Mouse (Mus musculus): Measurements from ENCODE around the gene Gm49368. TPM values are rescaled to one million over a fixed set of nuclear protein-coding genes. Genes with fewer than 3 reads are reported as not detected.
"Not testable (repeated sequence)": the region's sequence is repeated elsewhere in the genome, so short reads cannot be mapped to it uniquely, and the experiment has no call there.

The Gm49368 gene
- polyA plus RNA-seq (2015; fragmentation: Nextera tagmentation; extraction: Ambion mirVana): 0.27 TPM in 1 of 2 replicates, not detected in the other

DNA sequence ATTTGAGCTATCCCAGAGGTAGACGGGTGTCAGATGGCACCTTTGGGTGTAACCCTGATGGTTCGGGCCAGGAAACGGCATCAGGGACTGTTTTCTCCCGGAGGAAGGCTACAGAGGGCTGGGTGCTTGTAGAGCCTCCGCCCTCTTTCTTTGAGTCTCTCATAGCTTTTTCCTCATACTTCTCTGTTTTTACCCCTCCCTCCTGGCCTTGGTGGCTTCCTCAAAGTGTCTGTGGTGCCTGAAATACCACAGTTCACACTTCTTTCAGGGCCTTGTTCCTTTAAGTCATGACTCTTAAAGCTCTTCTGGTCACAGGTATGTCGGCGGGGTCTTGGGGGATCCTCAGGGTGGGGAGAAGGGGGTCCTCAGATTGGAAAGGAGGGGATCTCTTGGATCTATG lies at the start of gene Gm49368, which contains the start of gene Itgam:
Gm49368 (plus strand) TSS at position 228 of the 400 bp plus-strand sequence.
Itgam (plus strand) TSS at position 185 of the 400 bp plus-strand sequence.
- H3K36me3 ChIP-seq (ENCODE audit: control insufficient read depth, insufficient read depth): no peaks in the 10 kb centered on the region
- 30% methylated on average over 7 of the region's 7 CpGs for WGBS (ENCODE audit: insufficient replicate concordance)
- H3K4me2 ChIP-seq (ENCODE audit: low read depth, low read length): no peak within 1 kb of the TSS
- no peaks in the 10 kb centered on the region for H3K9me3 ChIP-seq (replicated peaks; ENCODE audit: control insufficient read depth, low read length)
- H3K27ac ChIP-seq (ENCODE audit: low read length): peak within 1 kb of the TSS; percentile 12; the same call in 1 of the 2 replicates
- H3K27me3 ChIP-seq (ENCODE audit: control insufficient read depth, insufficient read depth, low read depth, low read length): no peaks in the 10 kb centered on the region
- no peak for ATAC-seq (ENCODE audit: low read depth)
- peak within 1 kb of the TSS; percentile 7 for H3K4me3 ChIP-seq (ENCODE audit: low read depth, low read length)
- H3K4me1 ChIP-seq (ENCODE audit: control insufficient read depth, low read depth, low read length): no peaks in the 10 kb centered on the region
- H3K9ac ChIP-seq (ENCODE audit: low read depth, low read length): no peak within 1 kb of the TSS

GRCm38 (mm10) chr7:128013116-128013515 lies 49.4 kb upstream of the Gm49368 start:
- H3K9ac ChIP-seq (ENCODE audit: low read depth, low read length): no peak overlapping the region
- ATAC-seq (ENCODE audit: low read depth): no peak
- 74% methylated on average over 13 of the region's 13 CpGs for WGBS (ENCODE audit: insufficient replicate concordance)
- H3K27me3 ChIP-seq (ENCODE audit: control insufficient read depth, insufficient read depth, low read depth, low read length): no peaks in the 10 kb centered on the region
- H3K27ac ChIP-seq (ENCODE audit: low read length): no peak overlapping the region
- no peaks in the 10 kb centered on the region for H3K4me1 ChIP-seq (ENCODE audit: control insufficient read depth, low read depth, low read length)
- H3K4me2 ChIP-seq (ENCODE audit: low read depth, low read length): no peak overlapping the region
- H3K4me3 ChIP-seq (ENCODE audit: low read depth, low read length): no peak overlapping the region
- no peaks in the 10 kb centered on the region for H3K36me3 ChIP-seq (ENCODE audit: control insufficient read depth, insufficient read depth)
- no peaks in the 10 kb centered on the region for H3K9me3 ChIP-seq (replicated peaks; ENCODE audit: control insufficient read depth, low read length)

- not testable (repeated sequence) for H3K27me3 ChIP-seq (ENCODE audit: control insufficient read depth, insufficient read depth, low read depth, low read length); H3K9me3 ChIP-seq (replicated peaks; ENCODE audit: control insufficient read depth, low read length); H3K4me1 ChIP-seq (ENCODE audit: control insufficient read depth, low read depth, low read length); H3K36me3 ChIP-seq (ENCODE audit: control insufficient read depth, insufficient read depth); H3K4me3 ChIP-seq (ENCODE audit: low read depth, low read length); ATAC-seq (ENCODE audit: low read depth); H3K27ac ChIP-seq (ENCODE audit: low read length); H3K9ac ChIP-seq (ENCODE audit: low read depth, low read length); H3K4me2 ChIP-seq (ENCODE audit: low read depth, low read length)
- 51% methylated on average over 5 of the region's 5 CpGs for WGBS (ENCODE audit: insufficient replicate concordance)
Measured at GRCm38 (mm10) chr7:128016134-128016533, 46.3 kb upstream of the Gm49368 start.

- no peak for ATAC-seq (ENCODE audit: low read depth)
- no peak overlapping the region for H3K27ac ChIP-seq (ENCODE audit: low read length)
- H3K4me2 ChIP-seq (ENCODE audit: low read depth, low read length): no peak overlapping the region
- no peak overlapping the region for H3K9ac ChIP-seq (ENCODE audit: low read depth, low read length)
- no peaks in the 10 kb centered on the region for H3K27me3 ChIP-seq (ENCODE audit: control insufficient read depth, insufficient read depth, low read depth, low read length)
- no peaks in the 10 kb centered on the region for H3K9me3 ChIP-seq (replicated peaks; ENCODE audit: control insufficient read depth, low read length)
- no peaks in the 10 kb centered on the region for H3K36me3 ChIP-seq (ENCODE audit: control insufficient read depth, insufficient read depth)
- no peak overlapping the region for H3K4me3 ChIP-seq (ENCODE audit: low read depth, low read length)
- no peaks in the 10 kb centered on the region for H3K4me1 ChIP-seq (ENCODE audit: control insufficient read depth, low read depth, low read length)
- WGBS (ENCODE audit: insufficient replicate concordance): 72% methylated on average over 6 of the region's 6 CpGs
Measured at GRCm38 (mm10) chr7:128016650-128017049, 45.8 kb upstream of the Gm49368 start.

GRCm38 (mm10) chr7:128018275-128018674 lies 44.2 kb upstream of the Gm49368 start:
- H3K36me3 ChIP-seq (ENCODE audit: control insufficient read depth, insufficient read depth): no peaks in the 10 kb centered on the region
- 43% methylated on average over 3 of the region's 3 CpGs for WGBS (ENCODE audit: insufficient replicate concordance)
- no peaks in the 10 kb centered on the region for H3K27me3 ChIP-seq (ENCODE audit: control insufficient read depth, insufficient read depth, low read depth, low read length)
- H3K9ac ChIP-seq (ENCODE audit: low read depth, low read length): no peak overlapping the region
- no peaks in the 10 kb centered on the region for H3K9me3 ChIP-seq (replicated peaks; ENCODE audit: control insufficient read depth, low read length)
- ATAC-seq (ENCODE audit: low read depth): no peak
- no peak overlapping the region for H3K4me3 ChIP-seq (ENCODE audit: low read depth, low read length)
- no peak overlapping the region for H3K27ac ChIP-seq (ENCODE audit: low read length)
- no peaks in the 10 kb centered on the region for H3K4me1 ChIP-seq (ENCODE audit: control insufficient read depth, low read depth, low read length)
- H3K4me2 ChIP-seq (ENCODE audit: low read depth, low read length): no peak overlapping the region

GRCm38 (mm10) chr7:128019187-128019586 lies 43.3 kb upstream of the Gm49368 start:
- no peak overlapping the region for H3K27ac ChIP-seq (ENCODE audit: low read length)
- H3K4me2 ChIP-seq (ENCODE audit: low read depth, low read length): no peak overlapping the region
- no peak for ATAC-seq (ENCODE audit: low read depth)
- no peaks in the 10 kb centered on the region for H3K9me3 ChIP-seq (replicated peaks; ENCODE audit: control insufficient read depth, low read length)
- H3K4me1 ChIP-seq (ENCODE audit: control insufficient read depth, low read depth, low read length): no peaks in the 10 kb centered on the region
- H3K9ac ChIP-seq (ENCODE audit: low read depth, low read length): no peak overlapping the region
- no peaks in the 10 kb centered on the region for H3K27me3 ChIP-seq (ENCODE audit: control insufficient read depth, insufficient read depth, low read depth, low read length)
- H3K4me3 ChIP-seq (ENCODE audit: low read depth, low read length): no peak overlapping the region
- WGBS (ENCODE audit: insufficient replicate concordance): 42% methylated on average over 2 of the region's 2 CpGs
- no peaks in the 10 kb centered on the region for H3K36me3 ChIP-seq (ENCODE audit: control insufficient read depth, insufficient read depth)

- Histone ChIP-seq H3K4me3 (ENCODE audit: low read depth, low read length) (no peak overlapping the region), H3K9ac (ENCODE audit: low read depth, low read length) (no peak overlapping the region), H3K4me1 (ENCODE audit: control insufficient read depth, low read depth, low read length) (no peaks in the 10 kb centered on the region), H3K9me3 (replicated peaks; ENCODE audit: control insufficient read depth, low read length) (no peaks in the 10 kb centered on the region), H3K4me2 (ENCODE audit: low read depth, low read length) (no peak overlapping the region), H3K27ac (ENCODE audit: low read length) (no peak overlapping the region), H3K36me3 (ENCODE audit: control insufficient read depth, insufficient read depth) (no peaks in the 10 kb centered on the region), H3K27me3 (ENCODE audit: control insufficient read depth, insufficient read depth, low read depth, low read length) (no peaks in the 10 kb centered on the region)
- 54% methylated on average over 8 of the region's 8 CpGs for WGBS (ENCODE audit: insufficient replicate concordance)
- ATAC-seq (ENCODE audit: low read depth): no peak
Measured at GRCm38 (mm10) chr7:128022974-128023373, 39.5 kb upstream of the Gm49368 start.

- 78% methylated on average over 4 of the region's 4 CpGs for WGBS (ENCODE audit: insufficient replicate concordance)
- no peak overlapping the region for H3K4me2 ChIP-seq (ENCODE audit: low read depth, low read length)
- no peak for ATAC-seq (ENCODE audit: low read depth)
Measured at GRCm38 (mm10) chr7:128023565-128023964, 38.9 kb upstream of the Gm49368 start.

GRCm38 (mm10) chr7:128024364-128024763 lies 38.1 kb upstream of the Gm49368 start:
- no peak overlapping the region for H3K4me3 ChIP-seq (ENCODE audit: low read depth, low read length)
- no peak for ATAC-seq (ENCODE audit: low read depth)
- WGBS (ENCODE audit: insufficient replicate concordance): 56% methylated on average over 9 of the region's 9 CpGs

More at GRCm38 (mm10) chr7:128023565-128023964, 38.9 kb upstream of the Gm49368 start:
- Histone ChIP-seq H3K4me1 (ENCODE audit: control insufficient read depth, low read depth, low read length) (no peaks in the 10 kb centered on the region), H3K9ac (ENCODE audit: low read depth, low read length) (no peak overlapping the region), H3K27me3 (ENCODE audit: control insufficient read depth, insufficient read depth, low read depth, low read length) (no peaks in the 10 kb centered on the region), H3K4me3 (ENCODE audit: low read depth, low read length) (no peak overlapping the region), H3K36me3 (ENCODE audit: control insufficient read depth, insufficient read depth) (no peaks in the 10 kb centered on the region), H3K27ac (ENCODE audit: low read length) (no peak overlapping the region), H3K9me3 (replicated peaks; ENCODE audit: control insufficient read depth, low read length) (no peaks in the 10 kb centered on the region)

More at GRCm38 (mm10) chr7:128024364-128024763, 38.1 kb upstream of the Gm49368 start:
- H3K4me2 ChIP-seq (ENCODE audit: low read depth, low read length): no peak overlapping the region
- no peak overlapping the region for H3K9ac ChIP-seq (ENCODE audit: low read depth, low read length)
- H3K9me3 ChIP-seq (replicated peaks; ENCODE audit: control insufficient read depth, low read length): no peaks in the 10 kb centered on the region
- no peak overlapping the region for H3K27ac ChIP-seq (ENCODE audit: low read length)
- no peaks in the 10 kb centered on the region for H3K36me3 ChIP-seq (ENCODE audit: control insufficient read depth, insufficient read depth)
- no peaks in the 10 kb centered on the region for H3K27me3 ChIP-seq (ENCODE audit: control insufficient read depth, insufficient read depth, low read depth, low read length)
- no peaks in the 10 kb centered on the region for H3K4me1 ChIP-seq (ENCODE audit: control insufficient read depth, low read depth, low read length)
